Mouse (Mus musculus) kidney, postnatal 10 days (tissue): ENCODE results near the gene Aldh1l1.

Experiments
- DNase-seq: peaks from one replicate; pipeline ENCODE4 v3.0.0; 2021; ENCODE audit warnings: mixed read lengths

Aldh1l1 gene

GRCm38 (mm10) chr6:90509085-90509484 lies 22.9 kb downstream of the Aldh1l1 start:
- DNase-seq = peak; percentile 84

GRCm38 (mm10) chr6:90512416-90512815 lies 26.2 kb downstream of the Aldh1l1 start:
- DNase-seq = no peak

- peak; percentile 65 for DNase-seq
These were observed 27.0 kb downstream of the Aldh1l1 start for GRCm38 (mm10) chr6:90513074-90513856.

GRCm38 (mm10) chr6:90514369-90514768 lies 28.1 kb downstream of the Aldh1l1 start:
- DNase-seq = no peak

- peak; percentile 93 for DNase-seq
These were observed 28.7 kb downstream of the Aldh1l1 start for GRCm38 (mm10) chr6:90514883-90515405.

GRCm38 (mm10) chr6:90518892-90519291 lies 32.7 kb downstream of the Aldh1l1 start:
- no peak for DNase-seq

GRCm38 (mm10) chr6:90519375-90519774 lies 33.1 kb downstream of the Aldh1l1 start:
- DNase-seq = no peak

GRCm38 (mm10) chr6:90526406-90526805 lies 40.2 kb downstream of the Aldh1l1 start:
- DNase-seq = no peak

- no peak for DNase-seq
These were observed 43.3 kb downstream of the Aldh1l1 start for GRCm38 (mm10) chr6:90529461-90530046.

GRCm38 (mm10) chr6:90532575-90533190 lies 46.5 kb downstream of the Aldh1l1 start:
- DNase-seq = no peak

- DNase-seq = no peak
These were observed 47.3 kb downstream of the Aldh1l1 start for GRCm38 (mm10) chr6:90533505-90533904.

GRCm38 (mm10) chr6:90534701-90535475 lies 48.7 kb downstream of the Aldh1l1 start:
- DNase-seq = no peak

- no peak for DNase-seq
These were observed 50.6 kb downstream of the Aldh1l1 start for GRCm38 (mm10) chr6:90536824-90537223.

- DNase-seq = peak; percentile 91
These were observed 51.7 kb downstream of the Aldh1l1 start for GRCm38 (mm10) chr6:90537941-90538340.

GRCm38 (mm10) chr6:90539271-90539670 lies 53.0 kb downstream of the Aldh1l1 start:
- DNase-seq = no peak

GRCm38 (mm10) chr6:90540520-90540919 lies 54.3 kb downstream of the Aldh1l1 start:
- DNase-seq = no peak

- no peak for DNase-seq
These were observed 55.1 kb downstream of the Aldh1l1 start for GRCm38 (mm10) chr6:90541367-90541772.

- DNase-seq = no peak
These were observed 58.2 kb downstream of the Aldh1l1 start for GRCm38 (mm10) chr6:90544433-90544832.

- DNase-seq = no peak
These were observed 60.0 kb downstream of the Aldh1l1 start for GRCm38 (mm10) chr6:90546274-90546673.

GRCm38 (mm10) chr6:90547041-90547440 lies 60.8 kb downstream of the Aldh1l1 start:
- DNase-seq = no peak

GRCm38 (mm10) chr6:90550161-90550912 lies 64.1 kb downstream of the Aldh1l1 start:
- DNase-seq = peak; percentile 78

- no peak for DNase-seq
These were observed 65.0 kb downstream of the Aldh1l1 start for GRCm38 (mm10) chr6:90551251-90551650.
